Mouse (Mus musculus): ENCODE data around the gene Cyp8b1.

The Cyp8b1 gene

DNA sequence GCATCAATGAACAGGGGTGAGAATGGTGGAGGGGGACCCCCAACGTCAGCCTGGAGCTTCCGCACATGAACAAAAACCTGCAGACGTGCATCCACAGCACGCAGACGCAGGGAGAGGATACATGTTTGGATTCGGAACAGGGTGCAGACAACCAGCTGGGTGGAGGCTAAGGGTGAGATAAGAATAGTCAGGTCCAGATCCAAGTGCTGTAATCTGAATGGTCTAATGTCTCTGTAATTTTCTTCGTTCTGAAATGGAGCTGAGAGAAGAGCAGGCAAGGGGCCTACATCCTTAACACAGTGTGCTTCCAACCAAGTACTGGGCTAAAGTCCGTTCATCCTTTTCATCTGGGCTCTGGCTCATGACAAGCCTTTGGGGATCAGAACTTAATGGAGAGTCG lies 24.8 kb downstream of the Cyp8b1 start:
- no peak for DNase-seq (ENCODE audit: low spot score)

- DNase-seq (ENCODE audit: low spot score) = peak; percentile 80
Measured at GRCm38 (mm10) chr9:121890441-121890941, 25.6 kb downstream of the Cyp8b1 start.

DNA sequence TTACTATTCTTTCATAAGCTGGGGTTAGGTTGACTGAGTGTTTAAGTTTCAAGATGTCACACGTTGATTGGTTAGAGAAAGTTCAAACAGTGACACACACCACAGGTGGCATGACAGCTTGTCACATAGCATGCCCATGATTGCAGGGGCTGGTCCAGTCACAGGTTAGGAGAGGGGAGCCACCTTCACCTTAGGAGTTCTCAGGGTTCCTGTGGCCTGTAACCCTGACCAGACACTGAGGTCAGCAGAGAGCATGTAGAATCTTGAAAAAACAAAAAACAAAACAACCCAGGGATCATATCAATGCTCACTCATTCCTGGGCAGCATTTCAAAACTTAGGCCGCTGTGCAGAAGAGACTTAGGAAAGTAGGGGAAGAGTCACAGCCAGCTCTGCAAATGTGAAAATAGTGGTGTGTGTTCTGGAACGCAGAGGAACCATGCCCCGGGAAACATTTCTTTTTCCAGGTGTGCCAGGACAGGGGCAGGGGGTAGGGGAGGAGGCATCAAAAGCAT lies 26.1 kb downstream of the Cyp8b1 start:
- no peak for DNase-seq (ENCODE audit: low spot score)

- DNase-seq (ENCODE audit: low spot score) = peak; percentile 79
Measured at GRCm38 (mm10) chr9:121882015-121882457, 34.1 kb downstream of the Cyp8b1 start.

- DNase-seq (ENCODE audit: low spot score) = no peak
Measured at GRCm38 (mm10) chr9:121881301-121881700, 34.8 kb downstream of the Cyp8b1 start.

- DNase-seq (ENCODE audit: low spot score) = peak; percentile 76
Measured at GRCm38 (mm10) chr9:121880840-121881239, 35.3 kb downstream of the Cyp8b1 start.

DNA sequence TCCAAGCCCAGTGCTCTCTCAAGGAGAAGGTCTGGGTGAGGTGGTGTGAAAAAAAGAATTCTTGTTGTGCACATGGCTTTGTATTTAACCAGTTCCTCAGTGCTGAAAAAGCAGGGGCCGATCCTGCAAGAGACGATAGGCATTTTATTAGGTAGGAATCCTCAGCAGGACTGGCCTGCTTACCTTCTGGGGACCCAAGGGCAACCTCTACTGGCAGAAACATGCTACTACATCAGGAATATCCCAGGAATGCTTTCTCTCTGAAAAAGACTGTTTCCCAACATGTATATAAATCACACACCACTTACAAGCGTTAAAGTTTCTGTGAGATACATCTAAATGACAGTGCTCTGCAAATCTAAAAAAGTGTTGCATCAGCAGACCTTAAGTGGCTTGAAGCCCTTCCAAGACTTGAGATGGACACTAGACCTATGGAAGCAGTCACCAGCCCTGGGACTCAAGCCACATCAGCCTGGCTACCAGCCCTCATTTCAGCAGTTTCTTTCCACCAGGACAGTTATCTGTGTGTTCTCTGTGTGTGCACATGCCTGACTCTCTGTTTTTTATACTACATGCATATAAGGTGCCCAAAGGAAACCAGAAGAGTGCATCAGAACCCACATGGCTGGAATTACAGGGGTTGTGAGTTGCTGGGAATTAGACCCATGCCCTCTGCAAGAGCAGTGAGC lies 38.9 kb downstream of the Cyp8b1 start:
- peak; percentile 73 for DNase-seq (ENCODE audit: low spot score)

GRCm38 (mm10) chr9:121873578-121873977 lies 42.5 kb downstream of the Cyp8b1 start:
- DNase-seq (ENCODE audit: low spot score) = no peak

DNA sequence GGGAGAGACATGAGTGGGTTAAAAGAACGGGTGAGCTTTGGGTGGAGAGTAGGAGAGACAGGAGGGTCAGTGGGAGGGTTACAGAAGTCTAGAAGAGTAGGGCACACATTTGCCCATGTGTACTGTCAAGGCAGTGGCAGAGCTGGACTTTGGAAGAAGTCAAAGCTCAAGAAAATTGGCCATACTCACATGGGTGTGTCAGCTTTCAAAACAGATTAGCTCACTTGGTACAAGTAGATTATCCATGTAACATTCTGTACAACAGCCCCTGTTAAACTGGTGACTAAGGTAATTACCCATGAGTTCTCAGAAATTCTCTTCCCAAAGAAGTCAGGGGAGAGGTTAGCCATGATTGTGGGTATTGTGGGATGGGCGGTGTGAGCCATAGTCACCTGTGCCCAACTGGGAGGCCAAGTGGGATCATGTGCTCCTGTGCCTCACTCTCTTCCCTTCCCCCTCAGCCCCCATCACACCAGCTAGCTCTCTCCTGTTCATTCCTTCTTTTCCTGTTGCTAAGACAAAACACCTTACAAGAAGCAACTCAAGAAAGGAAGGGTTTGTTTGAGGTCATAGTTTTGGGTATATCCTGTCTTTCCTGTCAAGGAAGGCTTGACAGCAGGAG lies 43.9 kb downstream of the Cyp8b1 start:
- no peak for DNase-seq (ENCODE audit: low spot score)

DNA sequence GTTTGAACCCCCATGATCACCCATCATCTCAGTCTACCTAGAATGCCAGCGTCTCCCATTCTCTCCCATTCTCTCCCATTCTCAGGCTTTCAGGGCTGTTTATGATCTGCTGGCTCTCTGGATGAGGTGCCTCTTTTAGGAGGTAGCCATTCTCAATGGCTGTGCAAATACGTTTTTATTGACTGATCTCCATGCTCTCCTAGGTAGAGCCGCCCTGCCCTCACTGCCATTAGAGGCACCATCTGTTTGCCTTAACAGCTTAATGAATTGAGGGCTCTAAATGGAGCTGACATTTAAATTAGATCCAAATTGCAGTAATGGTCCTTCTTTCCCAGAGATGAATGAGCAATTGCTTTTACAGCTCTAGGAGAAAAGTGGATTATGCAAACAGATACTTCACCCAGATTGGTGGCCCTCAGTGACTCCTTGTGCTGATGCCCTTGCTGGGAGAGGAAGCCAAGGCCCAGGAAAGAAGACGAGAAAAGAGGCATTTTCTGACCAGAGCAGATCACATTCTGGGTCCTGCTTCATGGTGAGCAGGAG lies 46.1 kb downstream of the Cyp8b1 start:
- no peak for DNase-seq (ENCODE audit: low spot score)

GRCm38 (mm10) chr9:121869432-121869831 lies 46.7 kb downstream of the Cyp8b1 start:
- DNase-seq (ENCODE audit: low spot score) = no peak

- DNase-seq (ENCODE audit: low spot score) = no peak
Measured at GRCm38 (mm10) chr9:121868236-121868635, 47.9 kb downstream of the Cyp8b1 start.

DNA sequence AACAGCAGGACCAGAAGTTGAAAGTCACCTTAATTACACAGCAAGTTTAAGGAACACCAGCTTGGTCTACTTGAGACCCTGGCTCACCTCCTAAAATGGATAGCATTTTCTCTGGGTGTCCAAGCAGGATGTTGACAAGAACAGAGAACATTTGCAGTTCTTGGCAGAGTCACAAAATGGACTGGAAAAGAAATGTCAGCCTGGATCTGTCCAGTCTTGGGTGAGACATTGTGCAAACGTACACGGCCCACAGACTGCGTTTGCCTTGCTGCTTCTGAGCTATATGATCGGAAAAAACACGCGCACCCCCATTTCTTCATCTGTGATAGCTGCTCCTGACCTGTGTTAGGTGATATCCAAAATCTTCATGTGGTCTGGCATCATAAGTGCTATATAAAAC lies 48.5 kb downstream of the Cyp8b1 start:
- peak; percentile 66 for DNase-seq (ENCODE audit: low spot score)

- no peak for DNase-seq (ENCODE audit: low spot score)
Measured at GRCm38 (mm10) chr9:121865425-121866008, 50.6 kb downstream of the Cyp8b1 start.

GRCm38 (mm10) chr9:121864837-121865236 lies 51.3 kb downstream of the Cyp8b1 start:
- DNase-seq (ENCODE audit: low spot score) = no peak

All from lung, postnatal 25 days (tissue).